Mouse (Mus musculus) ES-E14 (cell line): ENCODE measurements around the gene Skap1. TPM values are rescaled to one million over a fixed set of nuclear protein-coding genes. Genes with fewer than 3 reads are reported as not detected.
A peak's percentile ranks its signal among the peaks of the same experiment; 100 is the strongest.

Experiments used
- DNase-seq: peaks from one replicate; pipeline ENCODE4 v3.0.0-alpha.2; 2013; ENCODE audit warnings: low read depth, low spot score
- H3K27ac ChIP-seq: 2 replicates; pipeline ENCODE4 v1.5.1; 2012; ENCODE audit warnings: low read depth, mild to moderate bottlenecking, low read length, moderate library complexity, mixed read lengths; ENCODE audit not compliant: poor library complexity, insufficient read depth, severe bottlenecking
- H3K36me3 ChIP-seq: 2 replicates; pipeline ENCODE4 v1.6.1; 2012; ENCODE audit warnings: mild to moderate bottlenecking, low read length, moderate library complexity, mixed read lengths; ENCODE audit not compliant: control insufficient read depth, poor library complexity, insufficient read depth, severe bottlenecking
- H3K4me1 ChIP-seq, 2 experiments: fragments of 150-350 bp in 1 of 2; sonication (generic) in 1 of 2; 2 replicates each; pipeline ENCODE4 v1.6.1; 2012; ENCODE audit warnings: low read length in 2 of 2, mild to moderate bottlenecking in 1 of 2, mixed read lengths in 1 of 2; ENCODE audit not compliant: control insufficient read depth in 2 of 2, insufficient read depth in 2 of 2, poor library complexity in 1 of 2
- H3K4me3 ChIP-seq, 2 experiments: fragments of 150-350 bp in 1 of 2; sonication (generic) in 1 of 2; 2 replicates each; pipeline ENCODE4 v1.5.1; 2012; ENCODE audit warnings: low read length in 2 of 2, low read depth in 1 of 2, mild to moderate bottlenecking in 1 of 2, mixed read lengths in 1 of 2; ENCODE audit not compliant: insufficient read depth in 1 of 2, poor library complexity in 1 of 2, severe bottlenecking in 1 of 2
- H3K9ac ChIP-seq: 2 replicates; pipeline ENCODE4 v1.6.1; 2012; ENCODE audit warnings: low read depth, mild to moderate bottlenecking, low read length, mixed read lengths; ENCODE audit not compliant: poor library complexity, insufficient read depth, severe bottlenecking
- H3K9me3 ChIP-seq: fragments of 150-350 bp; sonication (generic); 2 replicates; pipeline ENCODE4 v1.6.1; 2012; ENCODE audit warnings: low read depth, mild to moderate bottlenecking, low read length; ENCODE audit not compliant: control insufficient read depth, insufficient read depth
- CHD2 ChIP-seq: IDR thresholded peaks from 2 replicates; pipeline ENCODE4 v1.6.1; 2014; ENCODE audit warnings: mild to moderate bottlenecking, low read depth, low read length, inconsistent platforms
- HCFC1 ChIP-seq: IDR thresholded peaks from 2 replicates; pipeline ENCODE4 v1.6.1; 2012; ENCODE audit warnings: low read length, inconsistent platforms, borderline replicate concordance; ENCODE audit not compliant: insufficient read depth
- MAFK ChIP-seq: IDR thresholded peaks from 2 replicates; pipeline ENCODE4 v1.6.1; 2014; ENCODE audit warnings: mild to moderate bottlenecking, low read depth, low read length, inconsistent platforms; ENCODE audit not compliant: insufficient read depth
- ZC3H11A ChIP-seq: IDR thresholded peaks from 2 replicates; pipeline ENCODE4 v1.6.1; 2012; ENCODE audit warnings: low read depth, mild to moderate bottlenecking, inconsistent platforms, low read length, borderline replicate concordance
- ZNF384 ChIP-seq: IDR thresholded peaks from 2 replicates; pipeline ENCODE4 v1.6.1; 2012; ENCODE audit warnings: low read depth, low read length, inconsistent platforms
- in situ Hi-C, 2 experiments: fragments of 600-800 bp; cut with MboI; formaldehyde crosslinking; loops; one replicate each; pipeline ENCODE4 v1.15.1; 2025; ENCODE audit warnings: low sequenced_read_pairs in 2 of 2, inconsistent platforms in 1 of 2; ENCODE audit not compliant: unreplicated experiment in 2 of 2
- total RNA-seq: library from RNA; depleted of rRNA; stranded (reverse); fragments of 300-350 nt; gene quantifications from 2 replicates; pipeline ENCODE4 v1.2.3, GENCODE M21; 2012

Gene Skap1
- total RNA-seq, 1 experiment, result 0.40 TPM

GRCm38 (mm10) chr11:96737673-96738471 lies 273.5 kb downstream of the Skap1 start:
- in situ Hi-C loops, result no loop called here
- Histone ChIP-seq H3K36me3 (no peaks in the 10 kb centered on the region), H3K4me3 (no peak overlapping the region), H3K9ac (no peak overlapping the region), H3K27ac (no peak overlapping the region), H3K4me1 (peaks cover 5 to 6% of the 10 kb centered on the region in 2 experiments; a peak in 1 of 4 replicates), H3K9me3 (no peaks in the 10 kb centered on the region)
- no peak for DNase-seq
- no peak for TF ChIP-seq HCFC1
- no peak for TF ChIP-seq CHD2
- no peak for TF ChIP-seq ZNF384
- no peak for TF ChIP-seq MAFK
- TF ChIP-seq ZC3H11A, result no peak

- Histone ChIP-seq H3K4me3 (no peak overlapping the region), H3K9ac (no peak overlapping the region), H3K9me3 (no peaks in the 10 kb centered on the region), H3K27ac (no peak overlapping the region), H3K36me3 (no peaks in the 10 kb centered on the region), H3K4me1 (peaks cover 6 to 11% of the 10 kb centered on the region in 2 experiments; a peak in 1 of 4 replicates)
- no peak for DNase-seq
- in situ Hi-C loops, result no loop called here
- TF ChIP-seq MAFK, result no peak
- TF ChIP-seq CHD2, result no peak
- no peak for TF ChIP-seq HCFC1
- TF ChIP-seq ZC3H11A, result no peak
- TF ChIP-seq ZNF384, result no peak
Measured at GRCm38 (mm10) chr11:96740796-96741195, 276.4 kb downstream of the Skap1 start.

GRCm38 (mm10) chr11:96741995-96742394 lies 277.6 kb downstream of the Skap1 start:
- no peak for DNase-seq
- Histone ChIP-seq H3K4me3 (no peak overlapping the region), H3K9me3 (no peaks in the 10 kb centered on the region), H3K36me3 (no peaks in the 10 kb centered on the region), H3K4me1 (peaks cover 6 to 11% of the 10 kb centered on the region in 2 experiments; a peak in 1 of 4 replicates), H3K27ac (no peak overlapping the region), H3K9ac (no peak overlapping the region)
- in situ Hi-C loops, result no loop called here
- TF ChIP-seq ZC3H11A (no peak), MAFK (no peak), ZNF384 (no peak), CHD2 (no peak), HCFC1 (no peak)

- Histone ChIP-seq H3K27ac (no peak overlapping the region), H3K36me3 (no peaks in the 10 kb centered on the region), H3K9me3 (no peaks in the 10 kb centered on the region), H3K4me1 (peaks cover 6 to 11% of the 10 kb centered on the region in 2 experiments; a peak in 1 of 4 replicates), H3K4me3 (peak overlapping the region in 1 of 2 experiments; percentile 16; a peak in 1 of 4 replicates), H3K9ac (no peak overlapping the region)
- in situ Hi-C loops, result no loop called here
- DNase-seq, result no peak
- TF ChIP-seq ZNF384 (no peak), ZC3H11A (no peak), HCFC1 (no peak), CHD2 (no peak), MAFK (no peak)
Measured at GRCm38 (mm10) chr11:96743000-96743399, 278.6 kb downstream of the Skap1 start.
